Mouse (Mus musculus): Measurements from ENCODE around the gene Slc22a12. TPM values are rescaled to one million over a fixed set of nuclear protein-coding genes. Genes with fewer than 3 reads are reported as not detected.

Gene Slc22a12
- total RNA-seq, 2 experiments from 2014 or later = 0.40 to 0.71 TPM

DNA sequence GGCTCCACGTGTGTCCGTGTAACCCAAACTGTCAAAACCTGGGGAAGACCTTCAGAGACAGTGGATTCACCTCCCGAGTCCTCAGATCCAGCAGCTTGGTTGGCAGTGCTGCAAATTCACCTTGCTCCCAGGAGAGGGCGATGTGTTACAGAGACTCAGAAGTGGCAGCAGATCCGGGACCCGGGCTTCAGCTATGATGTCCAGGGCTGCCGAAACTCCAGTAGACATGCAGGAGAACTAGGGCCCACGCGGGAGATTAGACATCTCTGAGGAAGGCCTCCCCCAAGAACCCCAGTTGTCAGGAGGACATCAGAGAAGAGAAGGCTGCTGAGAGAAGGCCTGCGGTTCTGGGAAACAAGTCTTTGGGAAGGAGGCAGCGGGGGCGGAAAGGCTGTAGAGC lies 50.7 kb downstream of the Slc22a12 start:
- peak; percentile 73 to 76 for DNase-seq

DNA sequence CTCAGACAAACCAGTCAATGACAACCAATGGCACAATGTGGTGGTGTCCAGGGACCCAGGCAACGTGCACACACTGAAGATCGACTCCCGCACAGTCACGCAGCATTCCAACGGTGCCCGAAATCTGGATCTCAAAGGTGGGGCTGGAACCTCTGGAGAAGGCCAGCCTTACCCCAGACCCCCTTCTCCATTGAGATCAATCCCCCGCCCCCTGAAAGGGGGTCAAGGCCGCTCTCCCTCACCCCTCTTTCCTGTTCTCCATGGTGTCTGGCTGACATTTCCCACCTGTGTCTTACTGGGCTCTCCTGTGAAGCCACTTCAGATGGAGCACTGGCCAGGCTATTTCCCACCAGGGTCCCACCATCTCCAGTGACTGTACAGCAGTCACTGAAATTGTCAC lies 51.3 kb downstream of the Slc22a12 start:
- DNase-seq = no peak

DNA sequence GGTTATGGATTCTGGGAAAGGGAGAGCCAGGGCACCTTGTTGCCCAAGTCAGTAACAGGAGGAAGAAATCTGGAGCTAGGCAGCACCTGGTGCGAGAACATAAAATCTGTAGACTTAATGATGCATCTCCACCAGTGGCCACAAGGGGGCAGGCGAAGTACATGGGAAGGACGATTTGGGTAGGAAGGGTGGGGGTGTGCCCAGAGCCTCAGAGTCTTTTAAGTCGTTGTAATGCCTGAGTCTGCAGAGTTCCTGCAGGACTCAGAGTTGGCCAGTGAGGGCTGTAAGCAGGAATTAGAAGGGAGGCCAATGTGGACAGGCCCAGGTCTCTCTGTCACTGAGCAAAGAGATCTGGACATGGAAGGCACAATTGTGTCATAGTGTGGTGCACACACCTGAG lies 53.8 kb downstream of the Slc22a12 start:
- DNase-seq = peak; percentile 84

Small RNA genes lying within 50 kb of the gene (microRNA-seq; reads per million reads assigned to microRNA genes)
- gene Gm26460 = 0 reads per million in 2 experiments

Other genes with a start within 250 kb of the Slc22a12 start
- 1 to 10 TPM; 4.3 to 6.9 TPM for gene Cdc42bpg, start 236.6 kb downstream of the Slc22a12 start, total RNA-seq (2021)
- gene Men1, start 208.1 kb downstream of the Slc22a12 start, total RNA-seq (2021) = 10 to 100 TPM; 63.3 to 69.8 TPM
- gene Map4k2, start 201.9 kb downstream of the Slc22a12 start, total RNA-seq (2021) = 10 to 100 TPM; 74.9 to 87.7 TPM
- 100 to 1,000 TPM; 188 to 222 TPM for gene Sf1, start 179.3 kb downstream of the Slc22a12 start, total RNA-seq (2021)
- 10 to 100 TPM; 18.3 to 22.1 TPM for gene Pygm, start 158.6 kb downstream of the Slc22a12 start, total RNA-seq (2021)
- 10 to 100 TPM; 23.8 to 34.5 TPM for gene Rasgrp2, start 143.7 kb downstream of the Slc22a12 start, total RNA-seq (2021)
- 100 to 1,000 TPM; 399 to 414 TPM for gene Nrxn2, start 124.3 kb downstream of the Slc22a12 start, total RNA-seq (2021)

All from layer of hippocampus, postnatal 36 days (tissue).